Mouse (Mus musculus) olfactory bulb, adult 2 months (tissue): ENCODE data around the gene Foxf1.

ENCODE experiments used
- CTCF ChIP-seq: fragments of 200-500 bp; IDR thresholded peaks from 2 replicates; pipeline ENCODE4 v1.5.1; 2012; ENCODE audit warnings: low read depth, mild to moderate bottlenecking, low read length, moderate library complexity; ENCODE audit not compliant: insufficient read depth
- POLR2A ChIP-seq: fragments of 200-500 bp; IDR thresholded peaks from 2 replicates; pipeline ENCODE4 v1.6.1; 2012; ENCODE audit warnings: mild to moderate bottlenecking, low read depth, low read length, moderate library complexity; ENCODE audit not compliant: insufficient read depth

DNA sequence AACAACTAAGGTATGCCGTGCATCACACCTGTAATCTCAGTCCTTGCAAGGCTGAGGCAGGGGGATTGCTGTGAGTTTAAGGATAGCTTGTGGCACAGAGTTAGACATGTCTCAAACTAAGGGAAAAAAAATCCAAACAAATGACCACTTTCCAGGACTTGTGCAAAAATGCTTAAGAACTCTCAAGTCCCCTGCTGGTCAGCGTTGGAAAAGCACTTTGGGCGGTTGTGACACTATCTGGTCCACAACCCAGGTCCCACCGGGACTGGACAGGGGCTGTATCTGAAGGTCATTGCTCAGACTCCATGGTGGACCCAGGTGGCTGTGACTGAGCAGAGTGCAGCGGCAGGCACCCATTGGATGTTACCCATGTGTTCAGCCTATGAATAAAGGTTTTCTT lies 46.3 kb downstream of the Foxf1 start:
- TF ChIP-seq CTCF: no peak
- TF ChIP-seq POLR2A: no peak
